Mouse (Mus musculus) stomach, postnatal 0 days (tissue): ENCODE measurements around the gene Cracr2a.

Experiments
- CTCF ChIP-seq: IDR thresholded peaks from 2 replicates; pipeline ENCODE4 v1.5.1; 2016; ENCODE audit warnings: antibody characterized with exemption, low read depth, mild to moderate bottlenecking, moderate library complexity
- EP300 ChIP-seq: optimal IDR thresholded peaks from 2 replicates; pipeline ENCODE3; 2016; ENCODE audit warnings: antibody characterized with exemption

- TF ChIP-seq CTCF (no peak), EP300 (no peak)
These were observed 29.5 kb upstream of the Cracr2a start for GRCm38 (mm10) chr6:127531412-127532205.
